Mouse (Mus musculus) myocyte (in vitro differentiated cells): ENCODE measurements around the gene Mthfd2l. TPM values are rescaled to one million over a fixed set of nuclear protein-coding genes. Genes with fewer than 3 reads are reported as not detected.
A peak's percentile ranks its signal among the peaks of the same experiment; 100 is the strongest.

Experiments
- H3K27me3 ChIP-seq: one replicate; pipeline ENCODE4 v1.6.1; 2011; ENCODE audit not compliant: control insufficient read depth, insufficient read depth, insufficient read length
- H3K36me3 ChIP-seq: one replicate; pipeline ENCODE4 v1.6.1; 2011; ENCODE audit not compliant: control insufficient read depth, insufficient read depth
- H3K4me2 ChIP-seq: one replicate; pipeline ENCODE4 v1.6.1; 2011; ENCODE audit warnings: low read depth, control low read depth
- H3K4me3 ChIP-seq: one replicate; pipeline ENCODE4 v1.5.1; 2011; ENCODE audit warnings: mild to moderate bottlenecking, control low read depth, moderate library complexity
- H3K79me2 ChIP-seq: one replicate; pipeline ENCODE4 v1.6.1; 2011; ENCODE audit not compliant: control insufficient read depth, insufficient read depth
- H3ac ChIP-seq: one replicate; pipeline ENCODE4 v1.6.1; 2011; ENCODE audit not compliant: control insufficient read depth, insufficient read length
- CEBPB ChIP-seq: IDR thresholded peaks from 2 replicates; pipeline ENCODE4 v1.6.1; 2011; ENCODE audit warnings: mild to moderate bottlenecking, moderate library complexity; ENCODE audit not compliant: poor library complexity, insufficient read depth, severe bottlenecking
- E2F4 ChIP-seq: IDR thresholded peaks from one replicate; pipeline ENCODE4 v1.6.1; 2011; ENCODE audit warnings: mild to moderate bottlenecking, control low read depth, moderate library complexity; ENCODE audit not compliant: insufficient read depth
- MAX ChIP-seq: IDR thresholded peaks from one replicate; pipeline ENCODE4 v1.6.1; 2011; ENCODE audit warnings: low read depth, mild to moderate bottlenecking, control low read depth
- MYOD1 ChIP-seq, 3 experiments: IDR thresholded peaks; one replicate each; pipeline ENCODE4 v1.6.1; 2011; ENCODE audit warnings: control low read depth in 2 of 3, low read depth in 2 of 3, mild to moderate bottlenecking in 2 of 3, moderate library complexity in 1 of 3; ENCODE audit not compliant: insufficient read length in 2 of 3, control insufficient read depth in 1 of 3
- MYOG ChIP-seq, 3 experiments: IDR thresholded peaks; one replicate each; pipeline ENCODE4 v1.6.1; 2011; ENCODE audit warnings: control low read depth in 2 of 3, low read depth in 2 of 3, mild to moderate bottlenecking in 2 of 3; ENCODE audit not compliant: insufficient read length in 2 of 3, control insufficient read depth in 1 of 3, insufficient read depth in 1 of 3
- POLR2A ChIP-seq: IDR thresholded peaks from one replicate; pipeline ENCODE4 v1.6.1; 2011; ENCODE audit warnings: low read depth, mild to moderate bottlenecking, control low read depth, moderate library complexity; ENCODE audit not compliant: insufficient read length
- POLR2AphosphoS2 ChIP-seq: IDR thresholded peaks from one replicate; pipeline ENCODE4 v1.6.1; 2011; ENCODE audit warnings: low read depth, control low read depth; ENCODE audit not compliant: insufficient read length
- REST ChIP-seq: IDR thresholded peaks from one replicate; pipeline ENCODE4 v1.6.1; 2011; ENCODE audit warnings: mild to moderate bottlenecking, control low read depth, moderate library complexity; ENCODE audit not compliant: insufficient read depth, insufficient read length
- SRF ChIP-seq: IDR thresholded peaks from one replicate; pipeline ENCODE4 v1.6.1; 2011; ENCODE audit warnings: low read depth; ENCODE audit not compliant: control insufficient read depth, insufficient read length
- TCF12 ChIP-seq: IDR thresholded peaks from one replicate; pipeline ENCODE4 v1.6.1; 2011; ENCODE audit warnings: mild to moderate bottlenecking, control low read depth; ENCODE audit not compliant: poor library complexity, insufficient read depth, severe bottlenecking
- TCF3 ChIP-seq: IDR thresholded peaks from one replicate; pipeline ENCODE4 v1.6.1; 2011; ENCODE audit warnings: low read depth, control low read depth; ENCODE audit not compliant: insufficient read length
- USF1 ChIP-seq: IDR thresholded peaks from one replicate; pipeline ENCODE4 v1.6.1; 2011; ENCODE audit warnings: low read depth, mild to moderate bottlenecking, control low read depth, moderate library complexity
- polyA plus RNA-seq: library from polyadenylated mRNA; unstranded; fragments of >200 nt; fragmentation: generic; extraction: Trizol; gene quantifications from one replicate; pipeline ENCODE4 v1.2.1, GENCODE M21; 2012; ENCODE audit warnings: missing spikeins

Mthfd2l gene
- polyA plus RNA-seq, 1 experiment, result 11.9 TPM

- TF ChIP-seq MYOD1 (IDR thresholded peaks at IDR 0.05; ENCODE audit: control insufficient read depth in 1 of 3, insufficient read length in 2 of 3, low read depth in 2 of 3), result no peak
- no peak for TF ChIP-seq MYOG (IDR thresholded peaks at IDR 0.05; ENCODE audit: control insufficient read depth in 1 of 3, insufficient read depth in 1 of 3, insufficient read length in 2 of 3, low read depth in 2 of 3)
- no peak for TF ChIP-seq MAX
- TF ChIP-seq TCF12, result no peak
- no peak for TF ChIP-seq E2F4
- no peak for TF ChIP-seq TCF3
- no peak for TF ChIP-seq CEBPB
- TF ChIP-seq REST, result no peak
- no peak for TF ChIP-seq SRF
- no peak for TF ChIP-seq POLR2AphosphoS2
- no peak for TF ChIP-seq POLR2A
- Histone ChIP-seq H3K4me2 (no peak overlapping the region), H3K27me3 (no peaks in the 10 kb centered on the region), H3K4me3 (no peak overlapping the region), H3K79me2 (no peaks in the 10 kb centered on the region), H3K36me3 (no peaks in the 10 kb centered on the region), H3ac (no peak overlapping the region)
Measured at GRCm38 (mm10) chr5:90899308-90899707, 31.6 kb upstream of the Mthfd2l start.

DNA sequence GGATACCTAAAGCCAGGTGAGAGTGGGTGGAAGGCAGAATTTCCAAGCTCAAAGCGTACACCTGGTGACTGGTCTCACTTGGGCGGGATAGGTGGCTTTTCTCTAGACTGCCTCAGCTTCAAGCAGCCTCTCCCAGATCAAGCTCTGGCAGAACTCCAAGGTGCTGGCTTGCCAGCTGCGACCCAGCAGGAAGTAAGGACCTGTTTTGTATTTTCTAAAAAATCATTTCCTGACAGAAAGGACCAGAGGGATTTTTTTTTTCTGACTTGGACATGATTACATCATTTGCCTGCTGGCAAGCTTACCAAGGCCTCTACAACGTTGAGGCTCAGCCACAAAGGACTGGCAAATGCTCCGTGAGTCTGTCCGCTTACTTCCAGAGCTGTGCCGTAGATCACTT lies 30.8 kb upstream of the Mthfd2l start:
- Histone ChIP-seq H3K79me2 (no peaks in the 10 kb centered on the region), H3K36me3 (no peaks in the 10 kb centered on the region), H3K4me3 (no peak overlapping the region), H3K4me2 (no peak overlapping the region), H3K27me3 (no peaks in the 10 kb centered on the region), H3ac (no peak overlapping the region)
- TF ChIP-seq CEBPB, result 0 out of 2 replicates have a peak, but pooled peaks have one; percentile 27
- no peak for TF ChIP-seq POLR2AphosphoS2

DNA sequence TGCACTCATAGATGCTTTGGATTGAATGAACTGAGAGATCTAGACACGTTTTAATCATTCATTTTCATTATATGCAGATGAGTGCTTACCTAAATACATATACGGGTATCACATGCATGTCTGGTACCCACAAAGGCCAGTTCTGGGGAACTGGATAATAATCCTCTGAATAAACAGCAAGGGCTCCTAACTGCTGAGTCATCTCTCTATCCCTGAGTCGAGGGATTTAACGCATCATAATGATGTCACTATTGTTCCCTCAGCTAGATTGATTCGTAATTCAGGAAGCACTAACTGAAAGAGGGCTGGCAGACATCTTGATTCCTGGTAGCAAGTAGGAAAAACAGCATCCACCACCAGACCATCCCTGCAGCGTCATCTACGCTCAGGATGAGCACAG lies 30.2 kb upstream of the Mthfd2l start:
- no peak overlapping the region for H3K4me3 ChIP-seq
- H3K36me3 ChIP-seq, result no peaks in the 10 kb centered on the region
- TF ChIP-seq TCF12, result no peak
- TF ChIP-seq MAX, result no peak
- TF ChIP-seq POLR2AphosphoS2, result no peak
- no peak for TF ChIP-seq TCF3
- TF ChIP-seq SRF, result no peak
- no peak for TF ChIP-seq POLR2A
- TF ChIP-seq MYOD1 (IDR thresholded peaks at IDR 0.05; ENCODE audit: control insufficient read depth in 1 of 3, insufficient read length in 2 of 3, low read depth in 2 of 3), result no peak
- no peak for TF ChIP-seq REST
- no peak for TF ChIP-seq E2F4
- no peak for TF ChIP-seq USF1
- no peak for TF ChIP-seq MYOG (IDR thresholded peaks at IDR 0.05; ENCODE audit: control insufficient read depth in 1 of 3, insufficient read depth in 1 of 3, insufficient read length in 2 of 3, low read depth in 2 of 3)
- TF ChIP-seq CEBPB, result no peak
- H3K4me2 ChIP-seq, result peak overlapping the region; percentile 13
- no peaks in the 10 kb centered on the region for H3K27me3 ChIP-seq
- no peak overlapping the region for H3ac ChIP-seq
- H3K79me2 ChIP-seq, result no peaks in the 10 kb centered on the region

- Histone ChIP-seq H3K4me3 (no peak overlapping the region), H3K36me3 (no peaks in the 10 kb centered on the region), H3K27me3 (no peaks in the 10 kb centered on the region), H3K79me2 (no peaks in the 10 kb centered on the region), H3K4me2 (no peak overlapping the region), H3ac (no peak overlapping the region)
- TF ChIP-seq USF1, result no peak
- TF ChIP-seq TCF12, result no peak
- TF ChIP-seq TCF3, result no peak
- no peak for TF ChIP-seq E2F4
- no peak for TF ChIP-seq MYOD1 (IDR thresholded peaks at IDR 0.05; ENCODE audit: control insufficient read depth in 1 of 3, insufficient read length in 2 of 3, low read depth in 2 of 3)
- TF ChIP-seq REST, result no peak
- TF ChIP-seq POLR2A, result no peak
- no peak for TF ChIP-seq SRF
- TF ChIP-seq MAX, result no peak
- no peak for TF ChIP-seq MYOG (IDR thresholded peaks at IDR 0.05; ENCODE audit: control insufficient read depth in 1 of 3, insufficient read depth in 1 of 3, insufficient read length in 2 of 3, low read depth in 2 of 3)
- no peak for TF ChIP-seq POLR2AphosphoS2
- TF ChIP-seq CEBPB, result no peak
Measured at GRCm38 (mm10) chr5:90902380-90903260, 28.3 kb upstream of the Mthfd2l start.

DNA sequence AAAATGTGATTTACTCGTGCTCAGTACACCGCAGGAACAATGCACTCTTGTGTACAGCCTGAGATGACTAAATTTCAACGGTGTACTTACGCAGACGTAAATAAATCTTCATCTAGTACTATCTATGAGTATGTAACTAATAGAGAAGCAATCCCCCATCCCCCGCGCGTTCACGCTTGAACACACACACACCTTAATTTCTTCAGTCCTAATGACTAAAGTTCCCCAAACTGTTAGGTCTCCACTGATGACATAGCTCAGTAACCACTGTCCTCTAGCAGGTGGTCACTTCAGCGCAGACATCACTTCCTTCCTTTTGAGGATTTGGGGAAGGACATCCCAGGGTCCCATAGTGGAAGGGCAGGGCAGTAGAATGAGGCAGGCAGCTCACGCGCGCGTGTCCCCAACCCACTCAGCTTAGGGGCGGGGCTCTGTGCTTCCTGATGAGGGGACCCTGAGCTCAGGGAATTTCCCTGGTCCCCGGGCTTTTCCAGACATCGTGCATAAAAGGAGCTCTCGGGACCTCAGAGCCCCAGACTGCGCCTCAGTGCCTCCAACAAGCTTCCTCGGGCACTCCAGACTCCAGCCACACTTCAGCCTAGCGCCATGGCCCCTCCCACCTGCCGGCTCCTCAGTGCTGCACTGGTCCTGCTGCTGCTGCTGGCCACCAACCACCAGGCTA lies 27.4 kb upstream of the Mthfd2l start, which contains the start of gene Cxcl2:
TSS of gene Cxcl2 (plus strand) at position 533 of the 682 bp plus-strand sequence.
- no peak within 1 kb of the TSS for H3ac ChIP-seq
- no peaks in the 10 kb centered on the region for H3K36me3 ChIP-seq
- no peaks in the 10 kb centered on the region for H3K27me3 ChIP-seq
- no peak within 1 kb of the TSS for H3K4me3 ChIP-seq
- H3K79me2 ChIP-seq, result no peaks in the 10 kb centered on the region
- TF ChIP-seq CEBPB, result no peak
- H3K4me2 ChIP-seq, result no peak within 1 kb of the TSS
